Mouse (Mus musculus) stomach, embryonic 15.5 days (tissue): ENCODE measurements at regions not wholly inside any gene's neighbourhood (a gene's known extent, or its start where the extent isn't known, plus 50 kb on each side); places are given as distances from the start of the nearest gene placed in this dataset.

Experiments used
- ATAC-seq: fragments of 200-750 bp; cut with Nextera tagmentation; 2 replicates; pipeline ENCODE4 v1.8.0; 2017; ENCODE audit warnings: low read depth, moderate number of reproducible peaks, moderate TSS enrichment; ENCODE audit not compliant: insufficient read depth, low FRiP score
- H3K27ac ChIP-seq: fragments of 300-500 bp; sonication (generic); 2 replicates; pipeline ENCODE4 v1.5.1; 2015; ENCODE audit warnings: mild to moderate bottlenecking, inconsistent platforms
- H3K27me3 ChIP-seq: fragments of 300-500 bp; sonication (generic); replicated peaks from 2 replicates; pipeline ENCODE4 v1.6.1; 2015; ENCODE audit warnings: inconsistent platforms
- H3K36me3 ChIP-seq: fragments of 300-500 bp; sonication (generic); 2 replicates; pipeline ENCODE4 v1.6.1; 2015; ENCODE audit warnings: inconsistent platforms
- H3K4me1 ChIP-seq: fragments of 300-500 bp; sonication (generic); 2 replicates; pipeline ENCODE4 v1.6.1; 2015; ENCODE audit warnings: inconsistent platforms
- H3K4me2 ChIP-seq: fragments of 300-500 bp; sonication (generic); 2 replicates; pipeline ENCODE4 v1.6.1; 2015; ENCODE audit warnings: mild to moderate bottlenecking, inconsistent platforms
- H3K4me3 ChIP-seq: fragments of 300-500 bp; sonication (generic); replicated peaks from 2 replicates; pipeline ENCODE4 v1.5.1; 2015; ENCODE audit warnings: inconsistent platforms
- H3K9ac ChIP-seq: fragments of 300-500 bp; sonication (generic); 2 replicates; pipeline ENCODE4 v1.6.1; 2015; ENCODE audit warnings: inconsistent platforms
- H3K9me3 ChIP-seq: fragments of 300-500 bp; sonication (generic); 2 replicates; pipeline ENCODE4 v1.6.1; 2016; ENCODE audit warnings: inconsistent platforms
- WGBS: fragments of 180-500 bp; shearing (Covaris S2); methylation state at CpG from one replicate; pipeline ENCODE4 v1.1.7; 2015; 5-methylcytosine and 5-hydroxymethylcytosine counted together

DNA sequence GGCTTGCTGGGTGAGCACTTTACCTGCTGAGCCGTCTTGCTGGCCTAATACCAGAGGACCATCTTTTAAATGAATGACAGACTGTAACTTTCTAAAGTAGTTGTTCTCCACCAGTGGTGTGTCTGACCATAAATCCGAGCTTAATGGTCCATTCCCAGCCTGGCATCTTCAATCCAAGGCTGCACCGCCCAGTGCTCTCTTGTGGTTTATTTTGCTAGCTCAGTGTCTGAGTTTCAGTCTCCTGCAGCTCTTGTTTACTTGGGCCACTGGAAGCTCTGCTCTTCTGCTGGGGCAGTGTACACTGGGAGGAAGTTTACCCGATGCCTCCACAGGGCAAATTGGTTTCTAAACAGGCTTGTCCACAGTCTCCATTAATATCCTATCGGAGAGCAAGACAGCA, 182.3 kb upstream of the Jade1 start:
- WGBS: 62% methylated on average over 5 of the region's 5 CpGs
- H3K27ac ChIP-seq: no peak overlapping the region
- no peak for ATAC-seq
- H3K4me2 ChIP-seq: no peak overlapping the region
- H3K36me3 ChIP-seq: no peaks in the 10 kb centered on the region
- H3K9me3 ChIP-seq: no peaks in the 10 kb centered on the region
- H3K9ac ChIP-seq: no peak overlapping the region
- H3K27me3 ChIP-seq: no peaks in the 10 kb centered on the region
- no peak overlapping the region for H3K4me3 ChIP-seq
- peaks cover 8% of the 10 kb centered on the region; the same call in 1 of the 2 replicates for H3K4me1 ChIP-seq

GRCm38 (mm10) chr3:41368351-41369101, 187.0 kb upstream of the Jade1 start:
- no peak overlapping the region for H3K4me2 ChIP-seq
- no peak overlapping the region for H3K9ac ChIP-seq
- no peak overlapping the region for H3K27ac ChIP-seq
- no peaks in the 10 kb centered on the region for H3K36me3 ChIP-seq
- H3K27me3 ChIP-seq: no peaks in the 10 kb centered on the region
- WGBS: 72% methylated on average over 7 of the region's 7 CpGs
- ATAC-seq: no peak
- H3K9me3 ChIP-seq: no peaks in the 10 kb centered on the region
- no peak overlapping the region for H3K4me3 ChIP-seq
- H3K4me1 ChIP-seq: no peaks in the 10 kb centered on the region

GRCm38 (mm10) chr3:41366764-41367163, 188.8 kb upstream of the Jade1 start:
- H3K36me3 ChIP-seq: no peaks in the 10 kb centered on the region
- H3K4me3 ChIP-seq: no peak overlapping the region
- H3K27ac ChIP-seq: no peak overlapping the region
- H3K9me3 ChIP-seq: no peaks in the 10 kb centered on the region
- H3K27me3 ChIP-seq: no peaks in the 10 kb centered on the region
- H3K4me1 ChIP-seq: no peaks in the 10 kb centered on the region
- WGBS: 75% methylated on average over 4 of the region's 4 CpGs
- no peak overlapping the region for H3K4me2 ChIP-seq
- ATAC-seq: no peak
- H3K9ac ChIP-seq: no peak overlapping the region

DNA sequence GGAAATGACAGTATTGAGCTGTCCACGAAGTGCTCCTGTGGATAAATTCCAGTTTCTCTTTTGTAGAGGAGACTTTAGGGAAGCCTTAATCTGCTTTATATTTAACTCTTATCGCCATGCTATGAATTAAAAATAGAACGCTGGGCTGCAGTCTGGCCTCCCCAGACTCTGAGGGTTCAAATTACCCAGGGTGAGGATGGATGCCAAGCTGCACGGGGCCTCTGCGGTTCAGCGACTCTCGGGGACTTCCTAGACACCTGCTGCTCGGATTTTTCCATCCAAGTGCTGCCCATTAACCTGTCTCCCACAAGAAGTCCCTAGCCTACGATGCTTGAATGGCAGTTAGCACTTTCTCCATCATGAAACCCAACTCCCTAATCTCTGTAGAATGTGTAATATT, 189.3 kb upstream of the Jade1 start:
- Histone ChIP-seq H3K9me3 (no peaks in the 10 kb centered on the region), H3K4me2 (no peak overlapping the region), H3K9ac (no peak overlapping the region), H3K36me3 (no peaks in the 10 kb centered on the region), H3K27me3 (no peaks in the 10 kb centered on the region), H3K4me1 (no peaks in the 10 kb centered on the region), H3K4me3 (no peak overlapping the region), H3K27ac (no peak overlapping the region)
- no peak for ATAC-seq
- 56% methylated on average over 9 of the region's 9 CpGs for WGBS

DNA sequence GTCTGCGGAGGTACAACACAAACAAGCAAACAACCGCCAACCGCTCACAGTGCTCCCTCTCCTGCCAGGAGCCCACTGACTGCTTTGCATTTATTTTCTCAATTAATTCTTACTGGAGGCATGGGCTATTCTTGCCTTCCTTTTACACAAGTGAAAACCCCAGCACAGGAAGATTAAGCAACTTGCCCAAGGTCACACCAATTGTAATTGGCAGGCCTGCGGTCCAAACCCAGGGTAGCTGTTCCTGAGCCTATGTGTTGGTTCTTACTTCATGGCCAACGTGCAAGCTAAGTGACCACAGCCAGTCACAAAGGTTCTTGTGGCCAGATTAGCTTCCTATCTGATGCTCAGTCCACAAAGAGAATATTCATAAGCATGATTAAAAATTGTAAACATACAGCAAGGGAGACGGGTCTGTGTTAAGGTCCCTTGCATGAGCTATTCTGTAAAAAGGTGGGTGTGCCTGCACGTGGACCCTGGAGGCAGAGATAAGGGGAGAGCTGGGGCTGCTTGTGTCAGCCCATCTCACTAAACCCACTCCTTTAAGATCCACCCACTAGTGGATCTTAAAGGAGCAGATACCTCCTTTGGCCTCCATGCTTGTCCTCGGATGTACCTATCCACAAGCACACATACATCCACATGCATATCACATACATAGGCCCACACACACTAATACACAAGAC, 190.2 kb upstream of the Jade1 start:
- Histone ChIP-seq H3K27ac (no peak overlapping the region), H3K9ac (no peak overlapping the region), H3K36me3 (no peaks in the 10 kb centered on the region), H3K4me1 (peaks cover 3% of the 10 kb centered on the region; the same call in 1 of the 2 replicates), H3K9me3 (no peaks in the 10 kb centered on the region), H3K4me3 (no peak overlapping the region), H3K4me2 (no peak overlapping the region), H3K27me3 (no peaks in the 10 kb centered on the region)
- no peak for ATAC-seq
- WGBS: 62% methylated on average over 8 of the region's 8 CpGs

- Histone ChIP-seq H3K9ac (no peak overlapping the region), H3K4me1 (peaks cover 4% of the 10 kb centered on the region; the same call in 1 of the 2 replicates), H3K9me3 (no peaks in the 10 kb centered on the region), H3K4me2 (no peak overlapping the region), H3K4me3 (no peak overlapping the region), H3K36me3 (no peaks in the 10 kb centered on the region), H3K27ac (no peak overlapping the region), H3K27me3 (no peaks in the 10 kb centered on the region)
- ATAC-seq: no peak
- 91% methylated on average over 3 of the region's 3 CpGs for WGBS
These were observed 191.6 kb upstream of the Jade1 start for GRCm38 (mm10) chr3:41363947-41364346.

- Histone ChIP-seq H3K27ac (no peak overlapping the region), H3K4me1 (peaks cover 4% of the 10 kb centered on the region; the same call in 1 of the 2 replicates), H3K4me2 (no peak overlapping the region), H3K9me3 (no peaks in the 10 kb centered on the region), H3K36me3 (no peaks in the 10 kb centered on the region), H3K4me3 (no peak overlapping the region), H3K9ac (no peak overlapping the region), H3K27me3 (no peaks in the 10 kb centered on the region)
- 48% methylated on average over 5 of the region's 5 CpGs for WGBS
- ATAC-seq: no peak
These were observed 195.3 kb upstream of the Jade1 start for GRCm38 (mm10) chr3:41360231-41360630.

- WGBS: 59% methylated on average over 4 of the region's 4 CpGs
- H3K27me3 ChIP-seq: no peaks in the 10 kb centered on the region
- no peaks in the 10 kb centered on the region for H3K36me3 ChIP-seq
- ATAC-seq: no peak
- H3K27ac ChIP-seq: no peak overlapping the region
- H3K4me3 ChIP-seq: no peak overlapping the region
- H3K4me2 ChIP-seq: no peak overlapping the region
- peaks cover 4% of the 10 kb centered on the region; the same call in 1 of the 2 replicates for H3K4me1 ChIP-seq
- H3K9me3 ChIP-seq: no peaks in the 10 kb centered on the region
- no peak overlapping the region for H3K9ac ChIP-seq
These were observed 196.1 kb upstream of the Jade1 start for GRCm38 (mm10) chr3:41359458-41359857.

- Histone ChIP-seq H3K9me3 (no peaks in the 10 kb centered on the region), H3K27me3 (no peaks in the 10 kb centered on the region), H3K27ac (no peak overlapping the region), H3K4me3 (no peak overlapping the region), H3K4me2 (no peak overlapping the region), H3K36me3 (no peaks in the 10 kb centered on the region), H3K9ac (no peak overlapping the region), H3K4me1 (no peaks in the 10 kb centered on the region)
- ATAC-seq: no peak
- WGBS: 23% methylated on average over 2 of the region's 2 CpGs
These were observed 202.5 kb upstream of the Jade1 start for GRCm38 (mm10) chr3:41353021-41353420.

DNA sequence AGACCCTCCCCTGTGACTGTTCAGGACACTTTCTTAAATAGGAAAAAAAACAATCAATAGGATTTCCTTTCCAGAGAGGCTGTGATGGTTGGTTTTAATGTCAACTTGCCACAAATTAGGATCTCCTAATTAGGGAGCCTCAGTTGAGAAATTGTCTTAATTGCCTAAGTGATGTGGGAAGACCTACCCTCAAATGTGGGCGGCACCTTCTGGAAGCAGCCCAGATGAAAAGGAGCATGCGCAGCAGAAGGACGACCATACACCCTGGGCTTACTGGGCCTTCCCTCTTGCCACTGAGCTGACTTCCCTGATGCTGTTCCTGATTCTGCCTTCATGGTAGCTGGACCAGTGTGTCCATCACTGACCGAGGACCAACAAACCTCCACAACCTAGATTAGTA, 203.7 kb upstream of the Jade1 start:
- 91% methylated on average over 4 of the region's 4 CpGs for WGBS
- Histone ChIP-seq H3K27ac (no peak overlapping the region), H3K4me3 (no peak overlapping the region), H3K9ac (no peak overlapping the region), H3K27me3 (no peaks in the 10 kb centered on the region), H3K4me1 (no peaks in the 10 kb centered on the region), H3K9me3 (no peaks in the 10 kb centered on the region), H3K36me3 (no peaks in the 10 kb centered on the region), H3K4me2 (no peak overlapping the region)
- ATAC-seq: no peak

GRCm38 (mm10) chr3:41351091-41351685, 204.3 kb upstream of the Jade1 start:
- WGBS: 91% methylated on average over 8 of the region's 8 CpGs
- ATAC-seq: no peak
- Histone ChIP-seq H3K27me3 (no peaks in the 10 kb centered on the region), H3K36me3 (no peaks in the 10 kb centered on the region), H3K27ac (no peak overlapping the region), H3K9ac (no peak overlapping the region), H3K4me1 (no peaks in the 10 kb centered on the region), H3K9me3 (no peaks in the 10 kb centered on the region), H3K4me2 (no peak overlapping the region), H3K4me3 (no peak overlapping the region)

- H3K4me3 ChIP-seq: no peak overlapping the region
- H3K9ac ChIP-seq: no peak overlapping the region
- no peaks in the 10 kb centered on the region for H3K9me3 ChIP-seq
- H3K4me1 ChIP-seq: no peaks in the 10 kb centered on the region
- no peaks in the 10 kb centered on the region for H3K36me3 ChIP-seq
- ATAC-seq: no peak
- H3K27ac ChIP-seq: no peak overlapping the region
- no peaks in the 10 kb centered on the region for H3K27me3 ChIP-seq
- no peak overlapping the region for H3K4me2 ChIP-seq
- WGBS: 66% methylated on average over 3 of the region's 3 CpGs
These were observed 205.2 kb upstream of the Jade1 start for GRCm38 (mm10) chr3:41350331-41350730.
